Mouse (Mus musculus) left cerebral cortex, postnatal 4 days (tissue): ENCODE measurements around the gene Fam8a1. TPM values are rescaled to one million over a fixed set of nuclear protein-coding genes. Genes with fewer than 3 reads are reported as not detected.

Experiments used
- DNase-seq: peaks from one replicate; pipeline ENCODE4 v3.0.0-alpha.2; 2022
- intact Hi-C: fragments of 180-260 bp; cut with DNase I; formaldehyde crosslinking; loops from one replicate; pipeline ENCODE4 v1.15.1; 2025
- total RNA-seq, 2 experiments: library from RNA; stranded (reverse); gene quantifications; 2 replicates each; pipeline ENCODE4 v1.2.3; 2021

The Fam8a1 gene
- total RNA-seq, 2 experiments from 2014 or later, result 71.4 to 75.7 TPM

- DNase-seq, result no peak
- intact Hi-C loops, result no loop called here
These were observed 1.2 kb downstream of the Fam8a1 start for GRCm38 (mm10) chr13:46670514-46670913.

GRCm38 (mm10) chr13:46674601-46675000, 5.3 kb downstream of the Fam8a1 start:
- intact Hi-C loops, result no loop called here
- peak; percentile 29 for DNase-seq

DNA sequence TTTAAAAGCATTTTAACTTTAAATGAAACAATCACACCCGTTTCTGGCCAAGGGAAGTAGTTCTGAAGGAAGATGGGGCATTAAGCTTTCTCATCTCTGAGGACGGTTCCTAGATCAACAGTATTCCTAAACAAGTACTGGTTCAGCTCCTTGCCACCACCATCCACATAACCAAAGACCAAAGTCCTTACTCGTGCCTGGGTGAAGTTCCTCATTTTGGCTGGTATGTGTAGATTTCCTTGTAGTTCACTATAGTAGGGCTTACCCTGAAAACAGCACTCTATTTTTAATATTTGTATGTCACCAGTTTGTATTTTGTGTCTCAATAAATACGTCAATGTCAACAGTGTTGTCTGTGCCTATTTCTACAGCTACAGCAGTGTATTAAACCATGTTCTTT, 8.4 kb downstream of the Fam8a1 start:
- DNase-seq, result no peak
- intact Hi-C loops, result no loop called here

GRCm38 (mm10) chr13:46682921-46683320, 13.6 kb downstream of the Fam8a1 start:
- DNase-seq, result peak; percentile 32
- intact Hi-C loops, result no loop called here

GRCm38 (mm10) chr13:46683370-46683769, 14.0 kb downstream of the Fam8a1 start:
- no peak for DNase-seq
- intact Hi-C loops, result no loop called here

DNA sequence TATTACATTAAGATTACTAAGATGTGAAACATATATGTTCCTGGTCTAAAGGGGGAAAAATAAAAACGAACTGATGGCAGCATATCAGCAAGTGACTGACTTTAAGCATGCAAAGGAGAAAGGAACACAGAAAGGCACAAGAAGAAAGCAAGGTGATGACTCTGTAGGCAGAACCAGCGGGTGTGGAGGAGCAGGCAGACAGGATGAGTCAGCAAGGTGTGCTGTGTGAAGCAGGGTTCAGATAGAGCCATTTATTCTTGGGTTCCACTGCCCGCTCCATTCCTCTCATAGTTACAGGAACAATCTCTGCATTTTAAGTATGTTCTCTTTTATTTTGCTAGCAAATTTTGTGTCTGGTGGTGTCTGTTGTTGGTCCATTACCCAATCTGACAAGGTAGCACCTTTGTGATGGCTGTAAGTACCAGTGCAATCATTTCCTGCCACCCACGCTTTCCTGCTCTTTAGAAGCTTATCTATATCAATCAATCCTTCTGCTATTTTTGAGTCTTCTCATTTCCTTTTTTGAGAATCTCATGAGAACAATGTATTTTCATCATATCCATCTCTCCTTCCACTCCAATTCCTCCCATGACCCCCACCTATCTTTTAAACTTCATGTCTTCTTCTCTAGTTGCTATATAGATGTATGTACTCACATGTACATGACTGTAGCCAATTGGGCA, 21.4 kb downstream of the Fam8a1 start:
- DNase-seq, result no peak

GRCm38 (mm10) chr13:46695296-46695908, 26.1 kb downstream of the Fam8a1 start:
- no peak for DNase-seq
- intact Hi-C loops, result no loop called here

More for the DNA sequence above, 21.4 kb downstream of the Fam8a1 start:
- intact Hi-C loops, result no loop called here

DNA sequence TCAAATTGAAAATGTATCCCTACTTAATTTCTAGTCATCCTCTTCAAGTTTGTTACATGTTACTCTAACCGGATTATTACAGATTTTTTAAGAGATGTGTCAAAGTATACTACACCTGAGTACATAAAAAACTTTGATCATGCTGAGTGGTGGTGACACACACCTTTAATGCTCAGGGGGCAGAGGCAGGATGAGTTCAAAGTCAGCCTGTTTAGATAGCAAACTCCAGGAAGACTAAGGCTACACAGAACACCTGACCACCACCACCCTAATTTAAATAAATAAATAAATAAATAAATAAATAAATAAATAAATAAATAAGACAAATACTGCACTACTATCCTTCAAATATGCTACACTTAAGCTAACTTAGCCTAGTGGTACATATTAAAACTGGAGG, 26.6 kb downstream of the Fam8a1 start:
- no peak for DNase-seq
- intact Hi-C loops, result no loop called here

GRCm38 (mm10) chr13:46696788-46697187, 27.5 kb downstream of the Fam8a1 start:
- DNase-seq, result no peak
- intact Hi-C loops, result no loop called here

DNA sequence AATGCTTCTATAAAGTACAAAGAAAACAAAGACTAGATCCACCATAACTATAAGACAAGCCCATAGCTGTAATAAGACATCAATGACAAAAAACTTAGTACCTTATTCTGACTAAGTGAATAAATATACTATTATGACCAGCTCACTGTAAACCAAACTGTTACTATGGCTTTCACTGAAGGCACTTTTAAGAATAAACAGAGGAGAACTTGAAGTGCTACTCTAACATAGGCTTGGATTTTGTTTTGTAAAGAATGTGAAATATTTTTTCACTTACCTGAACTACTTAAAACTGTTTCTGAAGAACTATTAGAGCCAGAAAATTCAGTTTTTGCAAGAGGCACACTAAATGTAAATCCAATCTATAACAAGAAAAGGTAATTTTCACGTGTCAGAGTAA, 30.1 kb downstream of the Fam8a1 start:
- intact Hi-C loops, result no loop called here
- no peak for DNase-seq

GRCm38 (mm10) chr13:46701486-46701885, 32.2 kb downstream of the Fam8a1 start:
- no peak for DNase-seq
- intact Hi-C loops, result no loop called here

DNA sequence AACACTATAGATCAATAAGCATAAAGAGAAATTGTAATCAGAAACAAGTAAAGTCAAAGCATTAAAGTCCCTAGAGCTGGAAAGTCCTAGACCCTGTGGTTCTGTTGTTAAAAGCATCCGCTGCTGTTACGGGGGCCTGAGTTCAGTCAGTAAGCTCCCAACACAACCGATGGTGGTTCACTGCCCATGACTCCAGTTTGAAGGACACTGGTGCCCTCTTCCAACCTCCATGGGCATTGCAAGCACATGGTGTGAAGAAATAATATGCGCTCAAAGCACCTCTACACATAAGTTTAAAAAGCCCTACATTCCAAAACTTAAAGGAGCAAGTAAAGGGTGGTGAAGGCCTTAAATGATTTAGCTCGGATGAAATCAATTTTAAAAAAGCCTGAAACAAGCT, 33.8 kb downstream of the Fam8a1 start:
- intact Hi-C loops, result no loop called here
- DNase-seq, result peak; percentile 2

DNA sequence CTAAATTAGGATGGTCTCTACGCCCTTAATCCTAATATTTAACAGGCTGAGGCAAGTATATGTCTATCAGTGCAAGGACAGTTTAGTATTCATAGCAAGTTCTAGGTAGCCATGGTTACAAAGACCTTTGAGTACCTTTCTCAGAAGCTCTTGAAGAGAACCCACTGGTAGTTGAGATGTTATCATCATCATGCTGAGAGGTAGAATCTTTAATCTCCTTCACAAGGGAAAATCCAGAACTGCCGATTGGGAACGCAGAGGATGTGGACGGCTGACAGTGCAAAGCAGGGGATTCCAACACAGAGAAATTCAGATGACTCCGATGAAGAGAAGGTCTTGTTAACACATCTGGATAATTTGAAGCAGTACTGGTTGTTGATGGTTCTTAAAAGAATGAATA, 44.2 kb downstream of the Fam8a1 start:
- DNase-seq, result no peak
- intact Hi-C loops, result no loop called here

GRCm38 (mm10) chr13:46715976-46716639, 46.8 kb downstream of the Fam8a1 start:
- DNase-seq, result no peak
- intact Hi-C loops, result no loop called here

GRCm38 (mm10) chr13:46718893-46719400, 49.6 kb downstream of the Fam8a1 start:
- intact Hi-C loops, result no loop called here
- no peak for DNase-seq

GRCm38 (mm10) chr13:46721009-46721408, 51.7 kb downstream of the Fam8a1 start:
- intact Hi-C loops, result no loop called here
- DNase-seq, result no peak

- no peak for DNase-seq
- intact Hi-C loops, result no loop called here
These were observed 55.0 kb downstream of the Fam8a1 start for GRCm38 (mm10) chr13:46724371-46724770.

DNA sequence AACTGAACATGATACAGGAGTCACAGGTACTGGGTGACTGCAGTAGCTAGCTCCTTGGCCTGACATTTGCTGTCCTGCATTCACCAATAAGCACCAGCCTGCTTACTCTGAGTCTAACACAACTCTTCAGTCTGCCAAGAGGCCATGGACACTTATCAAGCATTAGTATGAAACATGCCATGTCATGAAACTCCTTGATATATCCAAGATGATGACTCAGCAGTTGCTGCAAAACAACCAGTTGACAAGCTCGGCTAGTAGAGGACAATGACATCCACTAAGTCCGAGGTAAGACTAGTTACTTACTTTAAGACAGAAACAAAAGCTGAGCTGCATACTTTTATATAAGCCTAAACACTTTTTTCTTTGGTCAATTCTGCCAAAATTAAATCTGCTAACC, 55.9 kb downstream of the Fam8a1 start:
- no peak for DNase-seq
- intact Hi-C loops, result loop anchor here (5.0 kb wide), 1 partner anchor 292 kb away; no protein-coding TSS in a partner anchor

DNA sequence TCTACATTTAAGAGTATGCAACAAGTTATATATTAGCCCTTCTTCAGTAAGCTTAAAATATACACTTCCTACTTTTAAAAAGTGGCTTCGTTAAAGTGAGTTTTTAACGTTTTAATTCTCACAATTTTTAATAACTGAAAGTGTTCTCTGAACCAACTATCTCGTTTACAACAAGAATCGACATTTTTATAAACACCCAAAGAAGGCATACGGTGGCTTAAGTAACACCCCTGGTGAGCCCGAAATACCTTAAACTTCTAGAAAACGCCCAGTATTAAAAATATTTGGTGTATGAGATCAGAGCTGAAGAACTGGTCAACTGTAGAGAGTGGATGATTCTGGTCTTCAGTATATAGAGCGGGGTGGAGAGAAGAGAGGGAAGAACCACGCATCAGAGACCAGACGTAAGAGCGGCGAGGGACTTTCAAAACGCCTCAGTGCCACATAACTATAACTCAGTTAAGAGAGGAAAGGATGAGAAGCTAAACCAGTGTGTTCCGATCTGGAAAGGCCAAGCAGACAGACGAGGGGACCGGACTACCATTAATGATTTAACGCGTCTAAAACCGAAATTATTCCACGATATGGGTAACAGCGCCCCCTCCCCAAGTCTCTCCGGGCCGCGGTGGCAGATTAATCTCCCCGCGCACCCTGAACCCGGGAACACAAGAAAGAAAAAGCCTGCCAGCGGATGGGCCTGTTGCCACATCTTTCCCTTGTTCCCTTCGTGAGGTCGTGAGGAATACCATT, 57.1 kb downstream of the Fam8a1 start:
- intact Hi-C loops, result loop anchor here (5.0 kb wide), 1 partner anchor 291 kb away; no protein-coding TSS in a partner anchor
- peak; percentile 54 for DNase-seq

DNA sequence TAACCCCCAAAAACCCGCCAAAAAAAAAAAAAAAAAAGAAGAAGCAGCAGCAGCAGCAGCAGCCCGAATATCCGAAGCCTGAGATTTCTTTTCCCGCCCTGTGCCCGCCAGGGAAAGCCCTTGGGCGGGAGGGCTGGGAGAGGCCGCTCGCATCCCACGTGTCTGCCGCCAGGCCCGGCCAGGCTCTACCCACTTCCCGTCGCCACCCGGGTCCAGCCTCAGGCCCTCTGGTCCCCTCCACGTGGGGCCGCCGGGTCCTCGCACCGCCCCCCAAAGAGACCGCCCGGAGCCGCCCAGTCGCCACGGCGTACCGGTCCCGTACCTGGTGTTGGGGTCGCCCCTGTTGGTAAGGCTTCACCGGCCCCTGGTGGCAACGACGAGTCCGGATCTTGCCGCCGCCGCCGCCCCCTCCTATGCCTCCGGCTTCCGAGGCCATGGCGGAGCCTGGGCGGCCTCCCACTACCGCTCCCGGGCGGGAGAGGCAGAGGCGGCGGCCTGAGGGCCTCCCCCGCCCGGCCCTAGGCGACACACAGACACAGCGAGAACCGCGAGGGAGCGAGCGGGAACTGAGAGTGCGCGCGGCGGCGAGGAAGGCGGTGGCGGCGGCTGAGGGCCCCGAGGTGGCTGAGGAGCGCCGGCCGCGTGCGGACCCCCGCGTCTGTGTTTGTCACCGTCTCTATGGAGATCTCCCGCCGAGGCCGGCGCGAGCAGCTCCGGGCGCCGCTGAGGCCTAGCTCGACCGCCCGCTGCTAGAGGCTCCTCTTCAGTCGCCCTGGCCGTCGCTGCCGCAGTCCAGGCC, 57.9 kb downstream of the Fam8a1 start:
- DNase-seq, result peak; percentile 60
- intact Hi-C loops, result loop anchor here (5.0 kb wide), 1 partner anchor 290 kb away; no protein-coding TSS in a partner anchor
